Mouse (Mus musculus) E14TG2a.4 (cell line): ENCODE results near the gene Unc13b.

Source experiments
- CTCF ChIP-seq: conservative IDR thresholded peaks from 2 replicates; pipeline ENCODE4 v1.5.1; 2014; ENCODE audit warnings: low read length
- NANOG ChIP-seq: IDR thresholded peaks from 2 replicates; pipeline ENCODE4 v1.6.1; 2014; ENCODE audit warnings: borderline replicate concordance, low read length, mixed read lengths
- POU5F1 ChIP-seq: IDR thresholded peaks from 2 replicates; pipeline ENCODE4 v1.6.1; 2014; ENCODE audit warnings: low read length, borderline replicate concordance

- TF ChIP-seq CTCF (no peak), POU5F1 (no peak), NANOG (no peak)
These were observed 29.0 kb upstream of the Unc13b start for GRCm38 (mm10) chr4:43029749-43030148.
